Mouse (Mus musculus): Measurements from ENCODE around the gene Ripor2.

The Ripor2 gene

GRCm38 (mm10) chr13:24641491-24642430 lies 59.8 kb downstream of the Ripor2 start:
- no peak for TF ChIP-seq GATA4 (IDR thresholded peaks at IDR 0.05; ENCODE audit: insufficient replicate concordance, low read length)

- no peak for TF ChIP-seq GATA4 (IDR thresholded peaks at IDR 0.05; ENCODE audit: insufficient replicate concordance, low read length)
These were observed 63.2 kb downstream of the Ripor2 start for GRCm38 (mm10) chr13:24645146-24645545.

GRCm38 (mm10) chr13:24646324-24646723 lies 64.3 kb downstream of the Ripor2 start:
- no peak for TF ChIP-seq GATA4 (IDR thresholded peaks at IDR 0.05; ENCODE audit: insufficient replicate concordance, low read length)

DNA sequence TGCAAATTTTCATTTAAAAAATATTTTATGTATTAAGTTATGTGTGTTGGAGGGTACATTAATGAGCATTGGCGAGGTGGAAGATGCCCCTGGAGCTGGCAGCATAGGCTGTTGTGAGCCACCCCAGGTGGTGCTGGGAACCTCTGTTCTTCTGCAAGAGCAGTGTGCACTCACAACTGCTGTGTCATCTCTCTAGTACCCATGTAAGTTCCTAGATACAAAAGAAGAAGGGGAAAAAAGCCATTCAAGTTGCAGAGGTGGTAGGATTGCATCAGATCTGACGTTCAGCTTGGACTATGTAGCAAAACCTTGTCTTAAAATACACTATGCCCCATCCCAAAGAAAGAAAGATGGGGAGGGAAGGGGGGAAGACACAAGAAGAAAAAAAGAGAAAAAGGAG lies 65.5 kb downstream of the Ripor2 start:
- no peak for TF ChIP-seq GATA4 (IDR thresholded peaks at IDR 0.05; ENCODE audit: insufficient replicate concordance, low read length)

GRCm38 (mm10) chr13:24648027-24648426 lies 66.0 kb downstream of the Ripor2 start:
- TF ChIP-seq GATA4 (IDR thresholded peaks at IDR 0.05; ENCODE audit: insufficient replicate concordance, low read length), result no peak

DNA sequence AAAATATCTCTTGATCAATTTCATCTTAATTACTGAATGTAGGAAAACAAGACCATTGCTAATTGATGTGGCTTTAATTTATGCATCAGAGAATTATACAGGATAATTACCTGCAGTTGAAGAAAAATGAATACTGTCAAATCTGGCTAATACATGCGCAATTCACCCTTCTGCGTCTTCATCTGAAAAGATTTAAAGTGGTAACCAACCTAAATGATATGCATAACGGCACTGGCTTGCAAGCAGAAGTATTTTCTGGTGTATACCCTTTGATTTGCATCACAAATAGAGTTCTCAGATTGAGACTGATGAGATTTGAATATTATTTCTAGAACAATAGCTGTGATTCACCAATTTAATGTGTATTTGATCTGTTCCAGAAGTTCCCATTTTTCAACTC lies 66.7 kb downstream of the Ripor2 start:
- no peak for TF ChIP-seq GATA4 (IDR thresholded peaks at IDR 0.05; ENCODE audit: insufficient replicate concordance, low read length)

DNA sequence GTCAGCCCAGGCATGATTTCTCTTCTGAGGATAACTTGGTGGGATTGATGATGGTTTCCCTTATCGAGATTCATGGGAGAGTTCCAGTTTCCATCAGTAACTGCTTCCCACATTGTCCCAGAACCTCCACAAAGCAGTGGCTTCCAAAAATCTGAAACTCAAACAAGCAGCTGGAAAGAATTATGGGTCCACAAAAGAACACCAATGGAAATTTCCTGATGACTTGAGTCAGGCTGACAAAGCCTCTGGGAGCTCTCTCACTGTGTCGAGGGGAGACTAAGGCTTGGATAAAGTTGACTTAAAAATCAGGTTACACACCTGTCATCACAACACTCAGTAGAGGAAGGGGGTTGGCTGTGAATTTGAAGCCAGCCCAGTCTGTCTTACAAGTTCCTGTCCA lies 67.1 kb downstream of the Ripor2 start:
- TF ChIP-seq GATA4 (IDR thresholded peaks at IDR 0.05; ENCODE audit: insufficient replicate concordance, low read length), result no peak

GRCm38 (mm10) chr13:24651018-24651417 lies 69.0 kb downstream of the Ripor2 start:
- no peak for TF ChIP-seq GATA4 (IDR thresholded peaks at IDR 0.05; ENCODE audit: insufficient replicate concordance, low read length)

- no peak for TF ChIP-seq GATA4 (IDR thresholded peaks at IDR 0.05; ENCODE audit: insufficient replicate concordance, low read length)
These were observed 73.1 kb downstream of the Ripor2 start for GRCm38 (mm10) chr13:24654919-24655635.

DNA sequence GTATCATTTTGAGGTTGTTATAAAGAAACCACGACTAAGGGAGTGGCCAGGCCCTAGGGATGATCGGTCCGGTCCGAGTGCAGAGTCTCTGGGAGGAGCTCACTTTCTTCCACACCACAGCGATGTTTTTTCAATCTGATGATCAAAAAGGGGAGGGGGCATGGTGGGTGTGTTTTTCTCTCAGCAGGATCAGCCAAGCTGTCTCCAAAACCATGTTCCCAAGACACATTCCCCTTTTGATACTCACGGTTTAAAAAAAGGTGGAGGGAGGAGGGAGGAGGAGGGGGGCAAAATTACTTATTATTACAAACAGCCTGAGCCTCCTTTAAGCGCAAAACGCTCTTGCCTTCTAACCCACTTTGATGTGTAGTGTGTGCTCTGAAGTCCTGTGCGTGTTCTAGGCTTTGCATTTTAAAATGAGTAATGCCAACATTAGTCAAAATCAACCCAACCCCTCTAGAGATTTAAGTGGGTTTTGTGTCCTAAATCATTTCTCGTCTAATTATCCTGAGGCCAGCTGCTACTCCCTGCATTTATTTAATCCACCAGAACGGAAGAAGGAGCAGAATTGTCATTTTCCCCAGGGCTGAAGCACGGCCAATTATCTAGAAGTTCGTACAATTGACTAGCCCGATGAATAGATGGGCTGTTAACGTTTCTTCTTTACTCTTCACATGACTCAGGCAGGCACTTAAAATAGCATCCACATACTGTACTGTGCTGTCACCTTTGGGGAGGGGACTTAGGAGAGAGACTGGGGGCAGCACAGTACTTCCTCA lies 74.9 kb downstream of the Ripor2 start:
- no peak for TF ChIP-seq GATA4 (IDR thresholded peaks at IDR 0.05; ENCODE audit: insufficient replicate concordance, low read length)

- no peak for TF ChIP-seq GATA4 (IDR thresholded peaks at IDR 0.05; ENCODE audit: insufficient replicate concordance, low read length)
These were observed 84.8 kb downstream of the Ripor2 start for GRCm38 (mm10) chr13:24666763-24667162.

DNA sequence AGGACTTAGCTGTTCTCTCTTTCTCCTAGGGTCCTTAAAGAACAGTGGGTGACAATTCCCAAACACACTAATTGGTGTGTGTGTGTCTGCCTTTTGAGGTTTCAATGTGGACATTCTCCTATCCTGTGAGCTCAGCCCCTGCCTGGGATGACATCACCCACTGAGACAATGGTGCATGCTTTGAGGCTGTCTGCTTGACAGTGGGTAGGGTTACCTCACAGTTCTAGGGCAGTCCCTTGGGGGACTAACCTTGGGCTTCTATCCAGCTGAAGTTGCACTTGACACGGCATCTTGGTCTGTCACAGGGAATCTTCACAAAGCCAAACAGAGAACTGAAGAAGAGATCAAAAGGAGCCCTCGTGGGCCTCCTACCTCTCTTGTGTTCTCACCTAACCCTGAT lies 86.6 kb downstream of the Ripor2 start:
- no peak for TF ChIP-seq GATA4 (IDR thresholded peaks at IDR 0.05; ENCODE audit: insufficient replicate concordance, low read length)

- TF ChIP-seq GATA4 (IDR thresholded peaks at IDR 0.05; ENCODE audit: insufficient replicate concordance, low read length), result no peak
These were observed 88.7 kb downstream of the Ripor2 start for GRCm38 (mm10) chr13:24670676-24671075.

DNA sequence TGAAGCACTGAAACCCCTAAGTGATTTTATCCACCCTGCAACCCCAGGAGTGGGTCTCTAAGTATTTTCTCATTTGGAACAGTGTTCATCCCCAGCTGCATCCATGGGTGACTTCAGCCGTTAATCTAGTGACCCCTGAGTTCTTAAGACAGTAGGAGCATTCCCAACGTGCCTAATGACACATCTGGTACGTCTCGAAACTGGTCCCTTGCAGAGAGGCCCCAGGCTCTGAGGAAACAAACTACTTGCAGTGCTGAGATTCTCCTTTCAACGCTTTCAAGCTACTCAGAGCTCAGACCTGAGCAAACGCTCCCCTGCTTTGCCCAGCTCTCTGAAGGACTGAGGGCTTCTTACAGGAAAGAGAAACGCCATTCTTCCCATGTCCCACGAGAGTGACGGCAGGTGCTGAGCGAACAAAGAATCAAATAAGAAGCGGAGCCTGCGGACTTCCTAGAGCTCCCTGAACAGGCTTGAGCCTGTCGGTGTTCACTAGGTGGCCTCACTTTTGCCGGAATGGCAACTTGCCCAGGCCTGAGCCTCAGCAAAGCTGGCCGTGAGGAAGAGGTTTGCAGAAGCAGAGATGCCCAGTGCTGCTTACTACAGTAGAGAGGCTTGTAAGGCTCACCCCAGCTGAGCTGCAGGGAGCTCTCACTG lies 97.2 kb downstream of the Ripor2 start:
- no peak for TF ChIP-seq GATA4 (IDR thresholded peaks at IDR 0.05; ENCODE audit: insufficient replicate concordance, low read length)

DNA sequence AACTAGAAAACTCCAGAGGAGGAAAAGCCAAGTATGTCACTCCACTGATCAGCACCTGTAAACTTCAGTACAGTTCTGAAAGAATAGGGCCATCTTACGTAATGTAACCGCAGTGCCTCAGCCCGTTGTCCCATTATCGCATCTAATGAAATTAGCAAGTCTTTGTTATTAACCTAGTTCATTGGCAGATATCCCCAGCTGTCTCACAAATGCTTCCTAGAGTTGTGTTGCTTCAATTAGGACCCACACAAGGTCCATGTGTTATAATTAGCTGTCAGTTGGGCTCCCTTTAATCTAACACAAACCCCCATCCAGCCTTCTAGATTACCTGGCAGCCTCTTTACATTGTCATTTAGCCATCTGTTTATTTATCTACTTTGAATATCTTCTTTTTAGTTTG lies 99.0 kb downstream of the Ripor2 start:
- TF ChIP-seq GATA4 (IDR thresholded peaks at IDR 0.05; ENCODE audit: insufficient replicate concordance, low read length), result no peak
